Mouse (Mus musculus) midbrain, embryonic 11.5 days (tissue): ENCODE measurements at regions not wholly inside any gene's neighbourhood (a gene's known extent, or its start where the extent isn't known, plus 50 kb on each side); places are given as distances from the start of the nearest gene placed in this dataset.

Experiments used
- ATAC-seq: fragments of 200-750 bp; cut with Nextera tagmentation; 2 replicates; pipeline ENCODE4 v1.8.0; 2017; ENCODE audit warnings: moderate TSS enrichment, moderate library complexity; ENCODE audit not compliant: low FRiP score
- DNase-seq: peaks from one replicate; pipeline ENCODE4 v3.0.0; 2015; ENCODE audit warnings: low spot score; ENCODE audit errors: missing footprints
- H3K27ac ChIP-seq: fragments of 300-500 bp; sonication (generic); 2 replicates; pipeline ENCODE4 v1.5.1; 2014; ENCODE audit warnings: low read depth, low read length
- H3K27me3 ChIP-seq: fragments of 300-500 bp; sonication (generic); 2 replicates; pipeline ENCODE4 v1.6.1; 2014; ENCODE audit warnings: mild to moderate bottlenecking, low read length, moderate library complexity, mixed read lengths; ENCODE audit not compliant: control insufficient read depth, insufficient read depth
- H3K36me3 ChIP-seq: fragments of 300-500 bp; sonication (generic); 2 replicates; pipeline ENCODE4 v1.6.1; 2014; ENCODE audit warnings: mild to moderate bottlenecking, low read length, moderate library complexity, mixed read lengths; ENCODE audit not compliant: control insufficient read depth, insufficient read depth
- H3K4me1 ChIP-seq: fragments of 300-500 bp; sonication (generic); 2 replicates; pipeline ENCODE4 v1.6.1; 2014; ENCODE audit warnings: low read length; ENCODE audit not compliant: control insufficient read depth, insufficient read depth
- H3K4me2 ChIP-seq: fragments of 300-500 bp; sonication (generic); 2 replicates; pipeline ENCODE4 v1.6.1; 2014; ENCODE audit warnings: mild to moderate bottlenecking, moderate library complexity
- H3K4me3 ChIP-seq: fragments of 300-500 bp; sonication (generic); 2 replicates; pipeline ENCODE4 v1.5.1; 2014; ENCODE audit warnings: low read depth, low read length
- H3K9ac ChIP-seq: fragments of 300-500 bp; sonication (generic); 2 replicates; pipeline ENCODE4 v1.6.1; 2014; ENCODE audit warnings: low read length
- H3K9me3 ChIP-seq: fragments of 300-500 bp; sonication (generic); 2 replicates; pipeline ENCODE4 v1.6.1; 2016; ENCODE audit warnings: low read length; ENCODE audit not compliant: control insufficient read depth
- WGBS: fragments of 180-500 bp; shearing (Covaris S2); extraction: QIAGEN DNeasy Blood & Tissue Kit; methylation state at CpG from one replicate; pipeline ENCODE4 v1.1.7; 2014; 5-methylcytosine and 5-hydroxymethylcytosine counted together

GRCm38 (mm10) chr15:87334430-87334829, 209.7 kb upstream of the Fam19a5 start:
- DNase-seq (peak; percentile 90), ATAC-seq (no peak)
- no peaks in the 10 kb centered on the region for H3K9me3 ChIP-seq
- no peaks in the 10 kb centered on the region for H3K36me3 ChIP-seq
- H3K4me1 ChIP-seq = peaks cover 5% of the 10 kb centered on the region; the same call in 1 of the 2 replicates
- H3K27me3 ChIP-seq = no peaks in the 10 kb centered on the region
- H3K27ac ChIP-seq = no peak overlapping the region
- 72% methylated on average over 4 of the region's 4 CpGs for WGBS
- H3K9ac ChIP-seq = no peak overlapping the region
- H3K4me2 ChIP-seq = no peak overlapping the region
- no peak overlapping the region for H3K4me3 ChIP-seq

- WGBS = 90% methylated on average over 4 of the region's 4 CpGs
- H3K4me1 ChIP-seq = peaks cover 5% of the 10 kb centered on the region; the same call in 1 of the 2 replicates
- H3K9ac ChIP-seq = no peak overlapping the region
- ATAC-seq = no peak
- no peak overlapping the region for H3K4me2 ChIP-seq
- no peaks in the 10 kb centered on the region for H3K9me3 ChIP-seq
- no peak for DNase-seq
- H3K27me3 ChIP-seq = no peaks in the 10 kb centered on the region
- no peak overlapping the region for H3K4me3 ChIP-seq
- no peaks in the 10 kb centered on the region for H3K36me3 ChIP-seq
- no peak overlapping the region for H3K27ac ChIP-seq
These were observed 208.8 kb upstream of the Fam19a5 start for GRCm38 (mm10) chr15:87335324-87335723.

GRCm38 (mm10) chr15:87335737-87336136, 208.4 kb upstream of the Fam19a5 start:
- Histone ChIP-seq H3K4me1 (peaks cover 5% of the 10 kb centered on the region; the same call in 1 of the 2 replicates), H3K9ac (no peak overlapping the region), H3K9me3 (no peaks in the 10 kb centered on the region), H3K4me3 (no peak overlapping the region), H3K27ac (no peak overlapping the region), H3K36me3 (no peaks in the 10 kb centered on the region), H3K27me3 (no peaks in the 10 kb centered on the region), H3K4me2 (no peak overlapping the region)
- DNase-seq = no peak
- no peak for ATAC-seq
- 89% methylated on average over 11 of the region's 11 CpGs for WGBS

GRCm38 (mm10) chr15:87339904-87340303, 204.2 kb upstream of the Fam19a5 start:
- no peaks in the 10 kb centered on the region for H3K4me1 ChIP-seq
- H3K36me3 ChIP-seq = no peaks in the 10 kb centered on the region
- WGBS = 57% methylated on average over 3 of the region's 3 CpGs
- no peak overlapping the region for H3K4me2 ChIP-seq
- DNase-seq (no peak), ATAC-seq (no peak)
- H3K9ac ChIP-seq = no peak overlapping the region
- H3K27ac ChIP-seq = no peak overlapping the region
- H3K9me3 ChIP-seq = no peaks in the 10 kb centered on the region
- no peaks in the 10 kb centered on the region for H3K27me3 ChIP-seq
- no peak overlapping the region for H3K4me3 ChIP-seq

- 79% methylated on average over 1 of the region's 1 CpGs for WGBS
- H3K4me3 ChIP-seq = no peak overlapping the region
- H3K4me1 ChIP-seq = no peaks in the 10 kb centered on the region
- ATAC-seq (no peak), DNase-seq (no peak)
- H3K27me3 ChIP-seq = no peaks in the 10 kb centered on the region
- H3K4me2 ChIP-seq = no peak overlapping the region
- no peak overlapping the region for H3K27ac ChIP-seq
- H3K9me3 ChIP-seq = no peaks in the 10 kb centered on the region
- H3K9ac ChIP-seq = no peak overlapping the region
- no peaks in the 10 kb centered on the region for H3K36me3 ChIP-seq
These were observed 201.4 kb upstream of the Fam19a5 start for GRCm38 (mm10) chr15:87342656-87343055.

GRCm38 (mm10) chr15:87345826-87346225, 198.3 kb upstream of the Fam19a5 start:
- WGBS = 81% methylated on average over 3 of the region's 3 CpGs
- no peak for DNase-seq
- no peak overlapping the region for H3K9ac ChIP-seq
- no peaks in the 10 kb centered on the region for H3K27me3 ChIP-seq
- H3K4me1 ChIP-seq = peaks cover 2% of the 10 kb centered on the region; the same call in 1 of the 2 replicates
- no peak overlapping the region for H3K27ac ChIP-seq
- H3K4me2 ChIP-seq = no peak overlapping the region
- H3K36me3 ChIP-seq = no peaks in the 10 kb centered on the region
- no peaks in the 10 kb centered on the region for H3K9me3 ChIP-seq
- ATAC-seq = no peak
- no peak overlapping the region for H3K4me3 ChIP-seq

GRCm38 (mm10) chr15:87349533-87350247, 194.4 kb upstream of the Fam19a5 start:
- ATAC-seq = no peak
- no peaks in the 10 kb centered on the region for H3K36me3 ChIP-seq
- 49% methylated on average over 11 of the region's 11 CpGs for WGBS
- no peak overlapping the region; the same call in 1 of the 2 replicates for H3K27ac ChIP-seq
- H3K9ac ChIP-seq = no peak overlapping the region
- DNase-seq = no peak
- no peak overlapping the region for H3K4me2 ChIP-seq
- no peaks in the 10 kb centered on the region for H3K9me3 ChIP-seq
- H3K4me3 ChIP-seq = no peak overlapping the region
- H3K27me3 ChIP-seq = no peaks in the 10 kb centered on the region
- H3K4me1 ChIP-seq = peaks cover 2% of the 10 kb centered on the region; the same call in 1 of the 2 replicates

- H3K4me2 ChIP-seq = no peak overlapping the region
- no peak for ATAC-seq
These were observed 191.3 kb upstream of the Fam19a5 start for GRCm38 (mm10) chr15:87352812-87353211.

GRCm38 (mm10) chr15:87353886-87354285, 190.2 kb upstream of the Fam19a5 start:
- ATAC-seq (no peak), DNase-seq (no peak)
- Histone ChIP-seq H3K27ac (no peak overlapping the region), H3K4me3 (no peak overlapping the region), H3K4me2 (no peak overlapping the region), H3K27me3 (no peaks in the 10 kb centered on the region), H3K4me1 (peaks cover 2% of the 10 kb centered on the region; the same call in 1 of the 2 replicates), H3K9me3 (no peaks in the 10 kb centered on the region), H3K36me3 (no peaks in the 10 kb centered on the region), H3K9ac (no peak overlapping the region)
- WGBS = 92% methylated on average over 11 of the region's 11 CpGs

More at GRCm38 (mm10) chr15:87352812-87353211, 191.3 kb upstream of the Fam19a5 start:
- no peak overlapping the region for H3K27ac ChIP-seq
- no peaks in the 10 kb centered on the region for H3K27me3 ChIP-seq
- peaks cover 2% of the 10 kb centered on the region; the same call in 1 of the 2 replicates for H3K4me1 ChIP-seq
- no peak overlapping the region for H3K9ac ChIP-seq
- no peaks in the 10 kb centered on the region for H3K9me3 ChIP-seq
- H3K36me3 ChIP-seq = no peaks in the 10 kb centered on the region
- DNase-seq = no peak
- 83% methylated on average over 8 of the region's 8 CpGs for WGBS
- no peak overlapping the region for H3K4me3 ChIP-seq
